Mouse (Mus musculus): Measurements from ENCODE around the gene 4930595M18Rik.

Gene 4930595M18Rik

GRCm38 (mm10) chrX:81458021-81458420 is at the start of gene 4930595M18Rik:
TSS of gene 4930595M18Rik (minus strand) at chrX:81458121.
- in situ Hi-C loops (cut with MboI, MseI), result no loop called here

GRCm38 (mm10) chrX:81472500-81472899 is 14.6 kb upstream of the 4930595M18Rik start:
- in situ Hi-C loops (cut with MboI, MseI), result no loop called here
